Mouse (Mus musculus) left cerebral cortex, postnatal 4 days (tissue): ENCODE results near the gene Bbs2. TPM values are rescaled to one million over a fixed set of nuclear protein-coding genes. Genes with fewer than 3 reads are reported as not detected.

Experiments used
- total RNA-seq, 2 experiments: library from RNA; stranded (reverse); gene quantifications; 2 replicates each; pipeline ENCODE4 v1.2.3; 2021

The Bbs2 gene
- total RNA-seq, 2 experiments from 2014 or later: 15.8 to 16.1 TPM

Other genes with a start within 250 kb of the Bbs2 start
- 100 to 1,000 TPM; 111 to 113 TPM for gene Amfr, start 86.1 kb downstream of the Bbs2 start, total RNA-seq
- gene Nudt21, start 61.9 kb downstream of the Bbs2 start, total RNA-seq: 10 to 100 TPM; 74.9 to 79.0 TPM
- gene Ogfod1, start 61.7 kb downstream of the Bbs2 start, total RNA-seq: 10 to 100 TPM; 23.6 to 25.8 TPM
- not detected for gene Mt4, start 38.3 kb upstream of the Bbs2 start, total RNA-seq
- 100 to 1,000 TPM; 204 to 210 TPM for gene Mt3, start 53.7 kb upstream of the Bbs2 start, total RNA-seq
- 10 to 100 TPM; 48.9 to 50.5 TPM for gene Mt2, start 73.7 kb upstream of the Bbs2 start, total RNA-seq
- 10 to 100 TPM; 40.5 to 51.0 TPM for gene Mt1, start 80.2 kb upstream of the Bbs2 start, total RNA-seq
- gene Nup93, start 115.6 kb upstream of the Bbs2 start, total RNA-seq: 10 to 100 TPM; 51.0 to 52.1 TPM
- gene Slc12a3, start 230.3 kb upstream of the Bbs2 start, total RNA-seq: under 1 TPM; 0.28 to 0.54 TPM